Mouse (Mus musculus) midbrain, embryonic 11.5 days (tissue): ENCODE measurements around the gene Olfr1249. TPM values are rescaled to one million over a fixed set of nuclear protein-coding genes. Genes with fewer than 3 reads are reported as not detected.
"Not testable (repeated sequence)": the region's sequence is repeated elsewhere in the genome, so short reads cannot be mapped to it uniquely, and the experiment has no call there.

Experiments used
- ATAC-seq: fragments of 200-750 bp; cut with Nextera tagmentation; 2 replicates; pipeline ENCODE4 v1.8.0; 2017; ENCODE audit warnings: moderate TSS enrichment, moderate library complexity; ENCODE audit not compliant: low FRiP score
- DNase-seq: peaks from one replicate; pipeline ENCODE4 v3.0.0; 2015; ENCODE audit warnings: low spot score; ENCODE audit errors: missing footprints
- H3K27ac ChIP-seq: fragments of 300-500 bp; sonication (generic); 2 replicates; pipeline ENCODE4 v1.5.1; 2014; ENCODE audit warnings: low read depth, low read length
- H3K27me3 ChIP-seq: fragments of 300-500 bp; sonication (generic); 2 replicates; pipeline ENCODE4 v1.6.1; 2014; ENCODE audit warnings: mild to moderate bottlenecking, low read length, moderate library complexity, mixed read lengths; ENCODE audit not compliant: control insufficient read depth, insufficient read depth
- H3K36me3 ChIP-seq: fragments of 300-500 bp; sonication (generic); 2 replicates; pipeline ENCODE4 v1.6.1; 2014; ENCODE audit warnings: mild to moderate bottlenecking, low read length, moderate library complexity, mixed read lengths; ENCODE audit not compliant: control insufficient read depth, insufficient read depth
- H3K4me1 ChIP-seq: fragments of 300-500 bp; sonication (generic); 2 replicates; pipeline ENCODE4 v1.6.1; 2014; ENCODE audit warnings: low read length; ENCODE audit not compliant: control insufficient read depth, insufficient read depth
- H3K4me2 ChIP-seq: fragments of 300-500 bp; sonication (generic); 2 replicates; pipeline ENCODE4 v1.6.1; 2014; ENCODE audit warnings: mild to moderate bottlenecking, moderate library complexity
- H3K4me3 ChIP-seq: fragments of 300-500 bp; sonication (generic); 2 replicates; pipeline ENCODE4 v1.5.1; 2014; ENCODE audit warnings: low read depth, low read length
- H3K9ac ChIP-seq: fragments of 300-500 bp; sonication (generic); 2 replicates; pipeline ENCODE4 v1.6.1; 2014; ENCODE audit warnings: low read length
- H3K9me3 ChIP-seq: fragments of 300-500 bp; sonication (generic); 2 replicates; pipeline ENCODE4 v1.6.1; 2016; ENCODE audit warnings: low read length; ENCODE audit not compliant: control insufficient read depth
- WGBS: fragments of 180-500 bp; shearing (Covaris S2); extraction: QIAGEN DNeasy Blood & Tissue Kit; methylation state at CpG from one replicate; pipeline ENCODE4 v1.1.7; 2014; 5-methylcytosine and 5-hydroxymethylcytosine counted together
- polyA plus RNA-seq: library from polyadenylated mRNA; unstranded; fragments of >200 nt; fragmentation: Nextera tagmentation; extraction: Ambion mirVana; gene quantifications from 2 replicates; pipeline ENCODE4 v1.2.1, GENCODE M21; 2014

Gene Olfr1249
- polyA plus RNA-seq, result not detected in 2 replicates

DNA sequence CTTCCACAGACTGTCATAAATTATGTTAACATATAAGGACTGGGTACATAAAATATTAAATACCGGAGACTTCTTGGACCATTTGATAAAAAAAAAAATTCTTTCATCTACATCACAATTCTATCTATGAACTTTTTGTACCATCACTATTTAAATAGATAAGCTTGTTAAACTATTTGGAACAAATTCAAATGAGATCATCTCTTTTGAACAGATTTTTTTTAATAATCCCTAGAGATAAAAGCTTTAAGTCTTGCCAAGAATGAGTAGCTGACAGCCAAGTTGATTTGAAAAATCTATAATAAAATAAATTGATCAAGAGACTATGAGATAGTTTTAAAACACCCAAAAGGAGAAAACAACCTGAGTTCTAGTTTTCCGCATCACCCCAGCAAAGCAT is at the start of gene Olfr1249:
Olfr1249 (minus strand) TSS at position 101 of the 400 bp plus-strand sequence.
- H3K27me3 ChIP-seq, result no peaks in the 10 kb centered on the region
- no peak within 1 kb of the TSS for H3K27ac ChIP-seq
- H3K4me1 ChIP-seq, result no peaks in the 10 kb centered on the region
- H3K9me3 ChIP-seq, result no peaks in the 10 kb centered on the region
- no peaks in the 10 kb centered on the region for H3K36me3 ChIP-seq
- DNase-seq (no peak), ATAC-seq (no peak)
- 94% methylated on average over 2 of the region's 2 CpGs for WGBS
- H3K9ac ChIP-seq, result no peak within 1 kb of the TSS
- no peak within 1 kb of the TSS for H3K4me2 ChIP-seq
- no peak within 1 kb of the TSS for H3K4me3 ChIP-seq

DNA sequence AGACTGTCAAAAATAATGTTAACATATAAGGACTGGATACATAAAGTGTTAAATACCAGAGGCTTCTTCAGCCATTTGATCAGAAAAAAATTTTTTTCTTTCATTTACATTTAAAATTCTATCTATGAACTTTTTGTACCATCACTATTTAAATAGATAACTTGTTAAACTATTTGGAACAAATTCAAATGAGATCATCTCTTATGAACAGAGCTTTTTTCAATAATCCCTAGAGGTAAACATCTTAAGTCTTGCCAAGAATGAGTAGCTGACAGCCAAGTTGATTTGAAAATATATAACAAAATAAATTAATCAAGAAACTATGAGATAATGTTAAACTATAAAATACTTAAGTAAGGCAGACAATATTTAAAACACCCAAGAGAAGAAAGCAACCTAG is 37.1 kb upstream of the Olfr1249 start, which contains the start of gene Olfr1251:
Olfr1251 (minus strand) TSS at position 101 of the 400 bp plus-strand sequence.
- no peaks in the 10 kb centered on the region for H3K4me1 ChIP-seq
- H3K27ac ChIP-seq, result no peak within 1 kb of the TSS
- DNase-seq (no peak), ATAC-seq (no peak)
- no peaks in the 10 kb centered on the region for H3K27me3 ChIP-seq
- H3K36me3 ChIP-seq, result no peaks in the 10 kb centered on the region
- H3K9ac ChIP-seq, result no peak within 1 kb of the TSS
- H3K4me3 ChIP-seq, result no peak within 1 kb of the TSS
- no peaks in the 10 kb centered on the region for H3K9me3 ChIP-seq
- H3K4me2 ChIP-seq, result no peak within 1 kb of the TSS

DNA sequence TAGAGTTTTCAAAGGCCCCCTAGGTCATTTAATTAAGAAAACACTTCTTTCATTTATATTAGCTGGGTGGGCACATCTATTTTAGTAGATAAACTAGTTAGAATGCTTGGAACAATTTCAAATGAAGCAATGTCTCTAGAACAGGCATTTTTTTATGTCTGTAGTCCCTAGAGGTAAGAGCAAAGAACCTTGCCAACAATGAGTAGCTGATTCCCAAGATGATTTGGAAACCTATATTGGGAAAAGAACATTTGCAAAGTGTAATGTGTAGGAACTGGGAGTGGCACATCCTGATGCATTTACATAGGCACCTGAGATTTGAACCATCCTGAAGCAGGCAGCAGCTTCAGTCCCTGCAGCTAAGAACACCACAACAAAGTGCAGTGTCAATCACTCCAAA is 26.6 kb upstream of the Olfr1249 start, which contains the start of gene Olfr1250:
Olfr1250 (minus strand) TSS at position 101 of the 400 bp plus-strand sequence.
- no peak within 1 kb of the TSS for H3K4me3 ChIP-seq
- H3K4me2 ChIP-seq, result no peak within 1 kb of the TSS
- no peak within 1 kb of the TSS for H3K27ac ChIP-seq
- no peaks in the 10 kb centered on the region for H3K9me3 ChIP-seq
- no peaks in the 10 kb centered on the region for H3K4me1 ChIP-seq
- no peak within 1 kb of the TSS for H3K9ac ChIP-seq
- DNase-seq (no peak), ATAC-seq (no peak)
- H3K27me3 ChIP-seq, result no peaks in the 10 kb centered on the region
- no peaks in the 10 kb centered on the region for H3K36me3 ChIP-seq

DNA sequence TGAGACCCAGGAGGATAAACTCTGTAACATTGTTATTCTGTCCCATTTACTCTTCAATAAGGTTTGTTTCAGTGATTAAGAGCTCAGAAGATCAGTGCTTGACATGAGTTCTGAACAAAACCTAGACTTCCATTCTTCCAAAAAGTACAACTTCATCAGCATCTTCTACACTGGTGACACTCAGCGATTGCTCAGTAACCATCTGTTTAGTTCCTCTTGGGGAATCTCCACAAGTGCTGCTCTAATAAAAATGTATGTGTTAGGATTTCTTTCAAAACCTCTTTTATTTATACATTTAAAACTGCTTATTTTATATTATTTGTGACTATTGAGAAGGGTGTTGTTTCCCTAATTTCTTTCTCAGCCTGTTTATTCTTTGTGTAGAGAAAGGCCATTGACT is 16.6 kb downstream of the Olfr1249 start, which contains the start of gene Olfr1248:
Olfr1248 (minus strand) TSS at position 101 of the 400 bp plus-strand sequence.
- H3K4me3 ChIP-seq, H3K27ac ChIP-seq, H3K9me3 ChIP-seq, H3K4me2 ChIP-seq, ATAC-seq, H3K27me3 ChIP-seq, H3K4me1 ChIP-seq, H3K9ac ChIP-seq, DNase-seq, H3K36me3 ChIP-seq: not testable (repeated sequence)
- WGBS, result 90% methylated on average over 1 of the region's 1 CpGs

DNA sequence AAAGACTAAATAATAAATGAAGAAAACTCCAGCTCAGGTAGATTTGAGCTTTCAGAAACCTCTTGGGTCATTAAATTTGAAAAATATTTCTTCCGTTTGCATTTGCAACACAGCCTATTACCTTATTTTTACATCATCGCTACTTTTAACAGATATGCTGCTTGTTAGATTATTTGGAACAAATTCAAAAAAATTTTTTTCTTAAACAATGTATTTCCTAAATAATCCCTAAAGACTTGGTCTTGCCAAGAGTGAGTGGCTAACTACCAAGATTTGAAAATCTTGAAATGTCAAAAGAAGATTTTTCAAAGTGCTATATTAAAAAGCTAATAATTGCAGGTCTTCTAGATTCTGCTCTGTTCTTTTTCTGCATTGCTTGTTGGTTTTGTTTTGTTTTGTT is 20.8 kb downstream of the Olfr1249 start, which contains the start of gene Olfr1247:
Olfr1247 (minus strand) TSS at position 101 of the 400 bp plus-strand sequence.
- Histone ChIP-seq H3K9me3 (no peaks in the 10 kb centered on the region), H3K27ac (no peak within 1 kb of the TSS), H3K36me3 (no peaks in the 10 kb centered on the region), H3K4me3 (no peak within 1 kb of the TSS), H3K4me1 (no peaks in the 10 kb centered on the region), H3K9ac (no peak within 1 kb of the TSS), H3K27me3 (no peaks in the 10 kb centered on the region), H3K4me2 (no peak within 1 kb of the TSS)
- 95% methylated on average over 2 of the region's 2 CpGs for WGBS
- no peak for ATAC-seq
- DNase-seq, result no peak

DNA sequence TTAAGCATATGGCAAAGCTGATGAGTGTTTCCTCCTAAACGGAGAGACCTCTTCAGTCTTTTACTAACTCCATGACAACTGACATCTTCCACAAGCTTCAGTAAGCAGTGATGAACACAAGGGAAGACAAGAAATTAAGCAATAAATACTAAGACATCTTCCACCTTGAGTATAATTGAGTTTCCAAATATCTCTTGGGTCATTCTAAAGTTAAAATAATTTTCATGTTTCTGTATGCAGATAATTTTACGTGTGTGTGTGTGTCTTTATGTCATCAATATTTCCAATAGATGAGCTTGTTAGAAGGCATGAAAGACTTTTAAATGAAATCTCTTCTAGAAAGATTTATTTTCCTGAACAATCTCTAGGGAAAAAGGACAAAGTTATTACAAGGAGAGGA is 41.7 kb downstream of the Olfr1249 start, which contains the start of gene Olfr1246:
Olfr1246 (minus strand) TSS at position 101 of the 400 bp plus-strand sequence.
- Histone ChIP-seq H3K4me3 (no peak within 1 kb of the TSS), H3K4me2 (no peak within 1 kb of the TSS), H3K36me3 (no peaks in the 10 kb centered on the region), H3K27me3 (no peaks in the 10 kb centered on the region), H3K4me1 (no peaks in the 10 kb centered on the region), H3K9ac (no peak within 1 kb of the TSS), H3K9me3 (no peaks in the 10 kb centered on the region), H3K27ac (no peak within 1 kb of the TSS)
- DNase-seq (no peak), ATAC-seq (no peak)
- WGBS, result 76% methylated on average over 2 of the region's 2 CpGs

Other genes starting within 250 kb of the Olfr1249 start
- not detected in 2 replicates for gene Olfr1238, start 225.3 kb downstream of the Olfr1249 start, polyA plus RNA-seq
- not detected in 2 replicates for gene Olfr1239, start 214.6 kb downstream of the Olfr1249 start, polyA plus RNA-seq
- not detected in 2 replicates for gene Olfr1240, start 192.0 kb downstream of the Olfr1249 start, polyA plus RNA-seq
- gene Olfr1241, start 147.9 kb downstream of the Olfr1249 start, polyA plus RNA-seq, result not detected in 2 replicates
- gene Olfr1242, start 136.6 kb downstream of the Olfr1249 start, polyA plus RNA-seq, result not detected in 2 replicates
- not detected in 2 replicates for gene Olfr1243, start 103.5 kb downstream of the Olfr1249 start, polyA plus RNA-seq
- not detected in 2 replicates for gene Olfr1245, start 56.5 kb downstream of the Olfr1249 start, polyA plus RNA-seq
- not detected in 2 replicates for gene Olfr1246, start 41.8 kb downstream of the Olfr1249 start, polyA plus RNA-seq
- gene Olfr1247, start 20.9 kb downstream of the Olfr1249 start, polyA plus RNA-seq, result not detected in 2 replicates
- gene Olfr1248, start 16.7 kb downstream of the Olfr1249 start, polyA plus RNA-seq, result not detected in 2 replicates
- not detected in 2 replicates for gene Olfr1250, start 26.5 kb upstream of the Olfr1249 start, polyA plus RNA-seq
- not detected in 2 replicates for gene Olfr1251, start 37.0 kb upstream of the Olfr1249 start, polyA plus RNA-seq
- gene Olfr1252, start 90.0 kb upstream of the Olfr1249 start, polyA plus RNA-seq, result not detected in 2 replicates
- not detected in 2 replicates for gene Olfr1253, start 122.1 kb upstream of the Olfr1249 start, polyA plus RNA-seq
- gene Olfr1254, start 158.6 kb upstream of the Olfr1249 start, polyA plus RNA-seq, result not detected in 2 replicates
- not detected in 2 replicates for gene Olfr1255, start 177.1 kb upstream of the Olfr1249 start, polyA plus RNA-seq
- gene Olfr1256, start 206.6 kb upstream of the Olfr1249 start, polyA plus RNA-seq, result not detected in 2 replicates
- gene Olfr48, start 213.2 kb upstream of the Olfr1249 start, polyA plus RNA-seq, result not detected in 2 replicates
- gene Olfr1257, start 243.5 kb upstream of the Olfr1249 start, polyA plus RNA-seq, result not detected in 2 replicates